Mouse (Mus musculus) CH12.LX (cell line): ENCODE data around the gene Aldh8a1.

Source experiments
- CTCF ChIP-seq, 2 experiments: IDR thresholded peaks in 1 of 2; conservative IDR thresholded peaks in 1 of 2; 2 replicates each; pipeline ENCODE4 v1.5.1; 2011 to 2012; ENCODE audit warnings: low read depth in 2 of 2, low read length in 2 of 2, improper control_type of control experiment in 1 of 2, inconsistent platforms in 1 of 2, mild to moderate bottlenecking in 1 of 2, moderate library complexity in 1 of 2
- ELF1 ChIP-seq: IDR thresholded peaks from 2 replicates; pipeline ENCODE4 v1.6.1; 2014; ENCODE audit warnings: low read depth, mild to moderate bottlenecking, inconsistent platforms, low read length, improper control_type of control experiment
- EP300 ChIP-seq: IDR thresholded peaks from 2 replicates; pipeline ENCODE4 v1.6.1; 2011; ENCODE audit warnings: low read length, improper control_type of control experiment
- MAX ChIP-seq: IDR thresholded peaks from 2 replicates; pipeline ENCODE4 v1.6.1; 2011; ENCODE audit warnings: low read length, improper control_type of control experiment
- MEF2A ChIP-seq: IDR thresholded peaks from 2 replicates; pipeline ENCODE4 v1.6.1; 2014; ENCODE audit warnings: low read depth, mild to moderate bottlenecking, inconsistent platforms, low read length, improper control_type of control experiment, borderline replicate concordance
- MYC ChIP-seq: IDR thresholded peaks from 2 replicates; pipeline ENCODE4 v1.6.1; 2011; ENCODE audit warnings: low read depth, mild to moderate bottlenecking, improper control_type of control experiment, low read length
- POLR2A ChIP-seq: IDR thresholded peaks from 2 replicates; pipeline ENCODE4 v1.6.1; 2011; ENCODE audit warnings: low read depth, mild to moderate bottlenecking, improper control_type of control experiment, low read length
- TBP ChIP-seq: conservative IDR thresholded peaks from 2 replicates; pipeline ENCODE4 v1.6.1; 2011; ENCODE audit warnings: low read depth, low read length, improper control_type of control experiment

GRCm38 (mm10) chr10:21443646-21444324 lies 66.7 kb downstream of the Aldh8a1 start:
- TF ChIP-seq MAX (no peak), EP300 (no peak), TBP (no peak), MYC (no peak), CTCF (conservative IDR thresholded peaks at IDR 0.05 in 1 of 2, IDR thresholded peaks at IDR 0.05 in 1 of 2; ENCODE audit: low read depth in 2 of 2, low read length in 2 of 2) (no peak), POLR2A (no peak), ELF1 (no peak), MEF2A (no peak)
